Mouse (Mus musculus) adrenal gland, adult 8-10 months (tissue): ENCODE results near the gene Kmt2b. TPM values are rescaled to one million over a fixed set of nuclear protein-coding genes. Genes with fewer than 3 reads are reported as not detected.

Experiments used
- DNase-seq: peaks from one replicate; pipeline ENCODE4 v3.0.0; 2022
- total RNA-seq, 4 experiments: library from RNA; stranded (reverse); gene quantifications; 2 replicates each; pipeline ENCODE4 v1.2.4; 2022

The Kmt2b gene
- total RNA-seq, 4 experiments from 2014 or later: 36.8 to 65.3 (median 57.0) TPM

- peak; percentile 92 for DNase-seq
Measured at GRCm38 (mm10) chr7:30599933-30600353, 11.4 kb upstream of the Kmt2b start.

DNA sequence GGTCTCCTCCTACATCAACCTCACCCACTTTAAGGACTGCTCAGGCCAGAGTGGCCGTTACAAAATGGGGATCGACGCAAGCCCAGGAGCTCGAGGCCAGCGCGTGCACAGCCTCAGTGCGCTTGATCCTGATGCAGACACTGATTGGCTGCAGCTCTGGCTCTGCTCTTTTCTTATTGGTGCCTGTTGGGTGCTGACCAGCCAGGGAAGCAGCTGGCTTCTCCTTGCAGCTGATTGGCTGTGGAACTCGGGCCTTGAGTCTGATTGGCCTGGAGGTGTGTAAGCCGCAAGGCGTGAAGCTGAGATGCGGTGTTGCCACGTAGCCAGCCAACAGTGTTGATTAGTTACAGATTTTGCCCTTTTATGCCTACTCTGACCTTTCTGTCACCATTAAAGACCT lies 10.3 kb upstream of the Kmt2b start, which contains the start of gene Zbtb32:
Gene Zbtb32, minus strand, starts transcription at position 124 of the 400 bp plus-strand sequence.
- no peak for DNase-seq

- no peak for DNase-seq
Measured at GRCm38 (mm10) chr7:30596811-30597210, 8.3 kb upstream of the Kmt2b start.

DNA sequence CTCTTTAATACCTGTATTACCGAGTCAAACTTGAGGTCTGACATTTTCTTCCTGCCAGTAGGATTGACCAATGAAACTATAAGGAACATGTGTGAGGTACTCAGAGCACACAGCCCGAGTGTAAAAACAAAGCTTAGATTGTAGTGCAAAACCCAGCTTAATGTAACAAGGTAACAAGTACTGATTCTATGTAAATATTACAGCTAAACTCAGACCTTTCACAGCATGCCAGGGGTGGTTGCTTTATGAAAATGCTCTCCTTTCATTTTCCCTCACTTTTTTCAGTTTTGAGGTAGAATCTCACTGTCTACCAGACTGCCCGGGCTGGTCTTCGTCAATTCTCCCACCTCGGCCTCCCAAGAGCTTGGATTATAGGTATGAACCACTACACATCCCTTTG lies 7.6 kb upstream of the Kmt2b start:
- DNase-seq: no peak

- DNase-seq: no peak
Measured at GRCm38 (mm10) chr7:30594510-30595024, 6.0 kb upstream of the Kmt2b start.

DNA sequence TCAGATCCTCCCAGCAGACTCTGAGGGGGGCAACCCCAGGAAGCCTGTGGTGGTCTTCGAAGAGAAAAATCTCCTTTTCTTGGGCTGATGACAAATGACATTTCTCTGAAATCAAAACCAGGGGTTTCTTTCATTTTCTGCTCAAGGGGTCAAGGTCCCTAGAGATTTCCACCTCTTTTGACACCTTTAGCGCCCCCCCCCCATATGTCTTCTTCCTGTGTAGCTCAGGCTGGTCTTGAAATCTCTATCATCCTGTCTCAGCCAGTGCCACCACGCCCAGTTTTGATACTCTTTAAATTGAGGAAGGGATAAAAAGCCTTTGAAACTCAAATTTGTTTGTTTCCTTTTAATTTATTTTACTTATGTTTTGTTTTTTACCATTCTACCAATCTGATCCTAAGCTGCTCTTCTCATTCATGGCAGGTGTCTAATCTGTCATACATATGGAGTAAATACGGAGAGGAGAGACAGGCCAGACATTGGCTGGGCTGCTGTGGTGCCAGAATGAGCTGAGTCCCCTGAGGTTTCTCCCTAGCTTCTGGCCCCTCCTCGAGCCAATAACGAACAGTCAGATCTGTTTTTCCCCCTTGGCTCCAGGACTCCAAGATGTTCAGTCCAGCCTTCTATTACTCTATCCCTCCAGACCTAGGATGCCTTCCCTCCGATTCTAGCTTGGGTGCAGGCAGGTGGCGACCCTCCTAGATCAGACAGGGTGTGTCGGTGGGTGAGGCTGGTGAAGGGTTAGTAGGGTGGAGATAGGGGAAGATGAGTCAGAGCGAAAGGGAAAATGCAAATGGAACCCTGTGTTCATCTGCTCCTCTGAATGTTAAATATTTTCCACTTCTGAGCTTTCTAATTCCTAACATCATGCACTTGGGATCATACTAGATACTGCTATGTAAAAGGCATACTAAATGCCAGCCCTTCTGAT lies 5.3 kb upstream of the Kmt2b start:
- DNase-seq: no peak

GRCm38 (mm10) chr7:30592772-30593423 lies 4.4 kb upstream of the Kmt2b start:
- no peak for DNase-seq

- DNase-seq: no peak
Measured at GRCm38 (mm10) chr7:30591605-30591951, 3.1 kb upstream of the Kmt2b start.

- DNase-seq: no peak
Measured at GRCm38 (mm10) chr7:30590927-30591604, 2.5 kb upstream of the Kmt2b start.

DNA sequence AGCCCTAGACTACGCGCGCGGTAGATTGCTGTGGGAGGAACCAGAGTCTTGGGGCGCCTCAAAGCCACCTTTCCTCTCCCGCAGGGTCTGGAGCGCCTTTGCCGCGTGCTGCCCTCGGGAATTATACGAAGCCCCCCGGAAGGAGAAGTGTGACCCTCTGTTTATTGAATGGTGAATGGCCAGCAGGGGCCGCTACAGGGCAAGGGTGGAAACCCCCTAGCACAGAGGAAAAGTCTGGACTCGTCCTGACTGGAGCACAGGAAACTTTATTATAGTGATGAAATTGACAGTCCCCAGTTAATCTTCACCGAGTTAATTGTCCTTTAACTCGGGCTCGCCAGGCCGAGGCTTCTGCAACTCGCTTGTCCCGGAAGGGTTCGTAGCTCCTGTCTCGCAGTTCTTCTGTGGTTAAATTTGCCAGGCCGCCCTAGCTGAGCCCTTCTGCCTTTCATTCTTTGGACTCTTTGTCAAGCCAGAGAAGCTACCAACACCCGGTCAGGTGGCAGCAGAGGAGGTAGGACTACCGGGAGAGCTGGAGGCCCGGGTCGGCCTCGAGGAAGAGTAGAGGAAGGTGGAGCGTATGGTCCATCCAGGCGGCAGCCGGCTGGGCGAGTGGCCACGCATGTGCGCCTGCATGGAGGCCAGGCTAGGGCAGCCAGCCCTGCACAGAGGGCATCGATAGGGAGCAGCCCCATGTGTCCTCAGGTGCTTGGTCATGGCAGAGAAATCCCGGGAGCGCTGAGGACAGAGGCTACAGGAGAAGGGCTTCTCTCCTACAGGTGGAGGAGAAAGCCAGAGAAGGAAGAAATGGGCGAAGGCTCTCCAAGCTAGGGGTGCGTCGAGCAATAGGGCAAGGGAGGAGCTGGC lies 1.1 kb upstream of the Kmt2b start:
- peak; percentile 79 for DNase-seq

- no peak for DNase-seq
Measured at GRCm38 (mm10) chr7:30587842-30588667, 471 bp downstream of the Kmt2b start.

DNA sequence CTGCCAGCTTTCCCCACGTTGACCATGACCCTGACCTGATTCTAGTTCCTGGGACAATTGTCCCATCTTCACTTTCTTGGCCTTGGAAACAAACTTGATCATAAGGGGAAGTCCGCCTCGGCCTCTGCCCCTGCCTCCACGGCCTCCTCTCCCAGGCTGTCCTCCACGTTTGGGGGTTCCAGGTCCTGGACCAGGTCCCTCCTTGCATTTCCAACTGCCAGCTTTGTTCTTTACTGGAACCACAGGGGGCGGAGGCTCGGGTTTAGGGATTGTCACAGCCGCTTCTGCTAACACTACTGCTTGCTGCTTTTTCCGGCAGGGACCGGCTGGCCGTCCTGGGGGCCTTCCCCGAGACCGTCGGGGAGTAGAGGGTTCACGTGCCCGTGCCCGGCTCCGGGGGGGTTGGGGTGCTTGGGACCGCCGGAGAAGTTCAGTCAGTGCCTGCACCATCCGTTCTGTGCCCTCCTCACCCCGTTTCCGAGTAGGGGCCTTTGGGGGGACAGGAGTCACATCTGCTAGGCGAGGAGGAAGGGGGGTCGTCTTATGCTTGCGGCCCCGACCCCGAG lies 2.0 kb downstream of the Kmt2b start:
- no peak for DNase-seq

- no peak for DNase-seq
Measured at GRCm38 (mm10) chr7:30585170-30585569, 3.4 kb downstream of the Kmt2b start.

- peak; percentile 21 for DNase-seq
Measured at GRCm38 (mm10) chr7:30584339-30584738, 4.2 kb downstream of the Kmt2b start.

DNA sequence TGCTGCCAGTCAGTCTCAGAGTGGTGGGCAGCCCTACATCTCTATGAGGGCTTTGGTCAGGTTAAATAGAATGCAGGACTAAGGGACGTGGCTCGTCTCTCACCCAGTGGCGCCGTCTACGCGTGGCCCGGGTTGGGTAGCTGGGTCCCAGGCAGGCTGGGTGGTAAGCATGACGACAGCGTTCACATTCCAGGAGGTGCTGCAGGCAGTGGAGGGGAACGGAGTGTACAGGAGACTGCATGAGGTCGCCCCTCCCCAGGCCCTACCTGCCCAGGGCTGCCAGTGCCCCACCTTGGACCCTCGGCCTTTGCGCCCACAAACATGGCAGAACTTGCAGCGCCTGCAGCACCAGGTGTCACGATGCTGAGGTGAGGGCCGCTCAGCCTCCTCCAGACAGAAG lies 7.0 kb downstream of the Kmt2b start:
- DNase-seq: peak; percentile 11

DNA sequence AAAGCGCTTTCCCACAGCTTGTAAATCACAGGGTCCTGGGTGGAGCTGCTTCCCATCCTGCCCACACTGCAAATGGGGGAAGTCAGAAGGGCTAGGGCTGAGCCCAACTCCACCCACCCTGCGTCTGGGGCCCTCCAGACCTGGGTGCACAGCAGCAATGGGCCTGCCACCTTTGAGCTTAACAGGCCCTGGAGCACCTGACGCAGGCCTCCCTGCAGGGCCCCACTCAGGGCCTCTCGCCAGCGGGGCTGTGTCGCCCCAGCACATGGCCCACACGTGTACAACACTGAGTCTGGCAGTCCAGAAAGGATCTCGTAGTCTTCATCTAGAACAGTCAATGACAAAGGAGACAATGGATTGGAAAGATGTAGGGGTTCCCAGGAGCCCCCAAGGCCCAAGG lies 8.6 kb downstream of the Kmt2b start:
- DNase-seq: no peak

DNA sequence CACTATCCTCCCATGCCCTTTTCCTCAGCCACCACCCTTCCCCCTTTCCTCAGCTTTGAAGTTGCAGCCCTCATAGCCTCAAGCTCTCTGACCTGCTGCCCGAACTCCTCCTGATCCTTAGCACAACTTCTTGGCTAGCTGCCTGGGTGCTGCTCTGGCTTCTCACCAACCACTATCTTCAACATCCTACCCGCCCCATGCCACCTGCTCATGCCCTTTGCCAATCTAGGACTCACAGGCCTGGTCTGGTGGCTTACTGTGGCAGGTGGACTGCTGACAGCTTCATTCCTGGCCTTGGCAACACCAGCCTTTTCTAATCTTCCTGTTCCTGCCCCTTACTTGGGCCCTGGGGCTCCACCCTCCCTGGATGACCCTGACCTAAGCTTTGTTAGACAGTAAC lies 15.6 kb downstream of the Kmt2b start:
- no peak for DNase-seq

DNA sequence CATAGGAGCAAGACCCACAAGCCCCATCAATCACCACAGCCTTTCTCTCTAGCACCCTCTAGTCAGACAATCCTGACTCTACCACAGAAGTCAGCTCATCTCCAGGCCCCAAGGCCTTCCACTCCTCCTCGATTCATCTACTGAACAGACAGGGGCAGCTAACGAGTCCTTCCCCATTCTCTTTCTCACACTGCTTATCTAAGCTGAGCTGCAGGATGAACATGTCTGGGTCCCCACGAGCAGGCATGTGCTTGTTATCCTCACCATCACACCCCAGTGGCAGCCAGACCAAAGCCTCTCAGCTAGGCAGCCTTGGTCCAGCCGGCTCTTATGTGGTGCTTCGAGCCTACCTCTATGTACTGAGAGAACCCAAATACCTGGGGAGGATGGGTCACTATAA lies 16.1 kb downstream of the Kmt2b start:
- DNase-seq: no peak

DNA sequence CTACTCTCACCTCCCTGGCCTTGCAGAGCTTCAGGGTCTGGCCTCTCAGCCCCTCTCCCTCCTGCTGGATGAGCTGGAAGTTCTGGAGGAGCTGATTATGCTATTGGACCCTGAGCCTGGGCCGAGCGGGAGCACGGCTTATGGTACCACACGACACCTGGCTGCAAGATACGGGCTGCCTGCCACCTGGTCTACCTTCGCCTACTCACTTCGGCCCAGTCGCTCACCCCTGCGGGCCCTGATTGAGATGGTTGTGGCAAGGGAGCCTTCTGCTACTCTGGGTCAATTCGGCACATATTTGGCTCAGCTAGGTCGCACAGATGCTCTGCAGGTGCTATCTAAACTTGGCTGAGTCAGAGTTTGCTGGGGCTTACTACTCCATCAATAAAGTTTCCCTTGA lies 21.0 kb downstream of the Kmt2b start:
- DNase-seq: no peak

DNA sequence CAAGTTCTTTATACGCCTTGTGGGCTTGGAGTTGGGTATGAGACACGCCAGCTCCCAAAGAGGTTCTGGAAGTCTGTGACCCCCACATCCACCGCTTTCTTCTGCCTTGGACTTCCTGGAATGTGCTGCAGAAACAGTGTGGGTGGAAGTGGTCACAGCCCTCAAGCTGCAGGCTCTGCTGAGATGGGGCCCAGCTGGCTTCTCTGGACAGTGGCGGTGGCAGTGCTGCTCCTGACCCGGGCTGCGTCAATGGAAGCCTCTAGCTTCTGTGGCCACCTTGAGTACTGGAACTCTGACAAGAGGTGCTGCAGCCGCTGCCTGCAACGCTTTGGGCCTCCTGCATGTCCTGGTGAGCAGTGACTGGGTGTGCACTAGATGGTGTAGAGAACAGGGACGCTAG lies 22.5 kb downstream of the Kmt2b start:
- DNase-seq: no peak
